Mouse (Mus musculus) right cerebral cortex, postnatal 10 days (tissue): ENCODE results near the gene Gm2431.

Experiments used
- DNase-seq, 2 experiments: peaks; one replicate each; pipeline ENCODE4 v3.0.0; 2021; ENCODE audit warnings: low spot score in 2 of 2

Gm2431 gene

DNA sequence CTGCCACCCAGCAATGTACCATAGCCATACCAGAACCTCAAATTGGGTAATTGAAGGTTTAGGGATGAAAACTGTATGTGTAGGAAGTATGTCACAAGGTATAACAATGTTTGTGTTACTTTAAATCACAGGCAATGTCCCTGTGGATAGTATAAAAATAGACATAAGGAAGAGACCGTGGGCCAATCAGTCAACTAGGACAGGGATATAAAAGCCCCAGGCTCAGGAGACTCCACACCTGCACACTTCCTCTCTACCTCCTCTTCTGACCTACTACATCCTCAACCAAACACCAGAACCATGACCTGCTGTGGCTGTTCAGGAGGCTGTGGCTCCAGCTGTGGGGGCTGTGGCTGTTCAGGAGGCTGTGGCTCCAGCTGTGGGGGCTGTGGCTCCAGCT is 46.6 kb downstream of the Gm2431 start, which contains the start of gene Gm7579:
TSS of gene Gm7579 (plus strand) at position 301 of the 400 bp plus-strand sequence.
- DNase-seq = no peak
